Mouse (Mus musculus) cerebellum, adult 9-11 months (tissue): ENCODE data around the gene Carmil1.

Experiments
- DNase-seq: peaks from one replicate; pipeline ENCODE4 v3.0.0; 2022

The Carmil1 gene

DNA sequence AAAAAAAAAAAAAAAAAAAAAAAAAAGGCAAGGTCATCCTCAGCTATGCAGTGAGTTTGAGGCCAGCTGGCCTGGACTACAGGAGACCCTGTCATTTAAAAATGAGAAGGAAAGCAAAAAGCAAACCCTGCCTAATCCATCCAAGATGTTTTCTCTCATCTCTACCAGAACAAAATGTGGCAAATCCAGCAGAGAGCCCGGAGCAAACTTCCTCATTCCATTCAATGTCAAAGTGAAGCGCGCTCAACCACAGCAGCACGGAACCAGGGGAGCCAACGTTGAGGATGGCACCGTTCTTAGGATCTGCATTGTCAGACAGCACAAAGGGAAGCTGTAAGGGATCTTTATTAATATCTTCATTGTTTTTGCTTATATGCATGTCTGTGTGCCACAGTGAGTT lies 22.8 kb downstream of the Carmil1 start:
- no peak for DNase-seq

DNA sequence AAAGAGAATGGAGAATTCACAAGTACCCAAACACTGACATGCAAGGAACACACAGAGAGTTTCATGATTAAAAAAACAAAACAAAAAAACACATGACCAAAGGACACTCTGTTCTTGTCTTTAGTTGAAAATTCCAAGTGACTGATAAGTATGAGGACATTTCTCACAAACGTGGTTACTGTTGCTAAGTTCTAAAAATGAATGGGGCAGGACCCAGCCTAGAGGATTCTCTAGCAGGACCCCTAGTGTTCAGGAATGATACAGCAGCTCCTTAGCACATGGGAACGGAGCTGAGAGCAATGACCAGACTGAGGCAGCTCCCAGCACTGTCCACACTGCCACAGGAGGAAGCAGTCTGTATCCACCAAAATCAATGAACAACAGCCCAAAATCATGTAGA lies 26.6 kb downstream of the Carmil1 start:
- DNase-seq, result peak; percentile 44

GRCm38 (mm10) chr13:24253551-24253950 lies 27.0 kb downstream of the Carmil1 start:
- DNase-seq, result no peak

DNA sequence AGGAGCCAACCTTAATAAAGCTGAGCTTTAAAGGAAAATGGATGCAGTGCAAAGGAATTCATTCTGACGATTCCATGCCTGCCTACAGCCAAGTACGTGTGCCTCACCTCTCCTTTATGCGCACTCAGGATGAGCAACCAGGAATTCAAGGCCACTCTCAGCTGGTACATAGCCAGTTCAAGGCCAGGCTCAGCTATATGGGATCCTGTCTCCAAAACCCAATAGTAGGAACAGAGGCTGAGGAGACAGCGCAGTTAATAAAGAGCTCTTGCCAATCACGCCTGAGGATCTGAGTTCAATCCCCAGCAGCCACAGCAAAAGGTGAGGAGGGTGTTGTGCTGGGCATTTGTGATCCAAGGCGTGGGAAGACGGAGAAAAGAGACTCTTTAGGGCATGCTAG lies 29.4 kb downstream of the Carmil1 start:
- no peak for DNase-seq

DNA sequence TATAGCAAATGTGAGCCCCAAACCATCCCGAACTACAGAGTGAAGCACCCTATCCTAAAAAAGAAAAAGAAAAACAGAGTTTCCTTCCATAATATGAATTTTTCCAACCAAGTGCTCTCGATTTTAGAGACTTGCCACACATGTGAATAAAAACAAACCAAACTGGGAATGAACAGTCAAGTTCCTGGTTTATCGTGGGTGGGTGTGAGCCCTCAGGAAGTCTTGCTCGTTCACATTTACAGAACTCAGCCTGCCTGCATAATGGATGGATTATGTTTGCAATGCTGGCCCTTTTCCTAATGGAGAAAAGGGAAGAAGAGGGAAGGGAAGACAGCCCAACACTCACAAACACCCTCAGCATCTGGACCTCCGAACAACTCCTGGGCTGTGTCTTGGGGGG lies 32.7 kb downstream of the Carmil1 start:
- no peak for DNase-seq

DNA sequence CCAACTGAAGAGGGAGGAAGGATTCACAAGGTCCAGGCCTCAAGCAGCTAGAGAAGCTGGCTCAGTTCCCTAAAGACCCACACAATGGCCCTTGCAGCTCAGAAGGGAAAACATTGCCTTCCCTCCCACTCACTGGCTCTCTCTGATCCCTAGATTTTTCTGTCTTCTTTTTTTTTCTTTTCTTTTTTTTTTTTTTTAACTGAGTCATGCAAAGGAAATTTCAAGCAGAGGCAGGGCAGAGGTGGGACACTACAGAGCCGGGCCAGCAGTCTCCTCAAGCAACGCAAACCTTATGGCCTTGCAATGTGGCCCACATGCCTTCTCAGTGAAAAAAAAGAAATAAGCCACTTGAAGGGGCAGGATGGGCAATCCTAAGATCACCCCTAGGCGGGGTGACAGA lies 33.2 kb downstream of the Carmil1 start:
- DNase-seq, result no peak

DNA sequence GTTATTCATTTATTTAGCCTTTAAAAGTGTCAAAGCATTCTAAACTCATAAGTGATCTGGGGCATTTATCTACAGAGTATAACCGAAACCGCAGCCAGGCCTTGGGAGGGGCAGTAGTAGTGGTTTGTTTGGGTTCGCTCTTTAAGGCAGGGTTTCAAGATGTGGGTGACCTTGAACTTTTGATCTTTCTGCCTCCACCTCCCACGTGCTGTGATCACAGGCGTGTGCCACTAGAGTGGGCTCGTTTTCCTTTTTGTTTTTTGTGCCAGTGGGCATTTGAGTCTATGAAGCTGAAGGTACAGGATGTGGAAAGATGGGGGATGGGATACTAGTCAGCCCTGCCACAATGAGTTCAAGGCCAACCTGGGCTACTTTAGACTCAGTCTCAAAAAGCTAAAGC lies 34.3 kb downstream of the Carmil1 start:
- DNase-seq, result no peak

DNA sequence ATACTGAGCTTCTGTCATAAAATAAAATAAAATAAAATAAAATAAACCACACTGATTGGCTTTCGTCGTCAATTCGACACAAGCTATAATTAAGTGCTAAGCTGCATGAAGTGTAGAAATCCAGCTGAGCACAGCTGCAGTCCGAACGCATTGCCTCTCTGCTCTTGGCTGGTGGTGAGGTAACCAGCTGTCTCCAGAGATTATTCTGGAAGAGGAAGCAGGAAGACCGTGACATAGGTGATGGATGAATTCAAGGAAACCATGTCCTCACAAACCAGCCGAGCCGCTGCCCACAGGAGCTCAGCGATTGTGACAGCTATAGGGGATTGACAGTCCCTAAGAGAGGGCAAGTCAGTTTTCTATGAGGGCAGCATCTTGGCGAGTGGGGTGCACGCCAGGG lies 36.0 kb downstream of the Carmil1 start:
- DNase-seq, result no peak

GRCm38 (mm10) chr13:24243964-24244363 lies 36.6 kb downstream of the Carmil1 start:
- DNase-seq, result no peak

GRCm38 (mm10) chr13:24242429-24243106 lies 38.0 kb downstream of the Carmil1 start:
- no peak for DNase-seq

DNA sequence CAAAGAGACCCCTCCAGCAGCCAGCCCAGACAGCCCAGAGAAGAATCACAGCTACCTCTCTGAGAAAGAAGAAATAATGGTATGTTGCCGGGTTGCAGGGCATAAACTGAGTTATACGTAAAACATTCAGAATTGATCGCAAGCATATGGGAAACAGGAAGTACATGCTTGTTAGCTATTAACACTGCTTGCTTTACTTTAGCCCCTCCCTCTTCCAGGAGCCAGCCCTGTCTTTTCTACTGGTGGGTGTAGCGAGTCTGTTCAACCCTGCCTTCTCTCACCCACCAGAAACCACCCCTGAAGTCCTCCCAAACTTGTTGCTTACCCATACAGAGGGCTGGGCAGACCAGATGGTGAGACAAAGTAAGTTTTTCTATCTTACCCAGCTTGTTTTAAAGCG lies 39.4 kb downstream of the Carmil1 start:
- no peak for DNase-seq

GRCm38 (mm10) chr13:24240430-24240829 lies 40.2 kb downstream of the Carmil1 start:
- DNase-seq, result no peak

DNA sequence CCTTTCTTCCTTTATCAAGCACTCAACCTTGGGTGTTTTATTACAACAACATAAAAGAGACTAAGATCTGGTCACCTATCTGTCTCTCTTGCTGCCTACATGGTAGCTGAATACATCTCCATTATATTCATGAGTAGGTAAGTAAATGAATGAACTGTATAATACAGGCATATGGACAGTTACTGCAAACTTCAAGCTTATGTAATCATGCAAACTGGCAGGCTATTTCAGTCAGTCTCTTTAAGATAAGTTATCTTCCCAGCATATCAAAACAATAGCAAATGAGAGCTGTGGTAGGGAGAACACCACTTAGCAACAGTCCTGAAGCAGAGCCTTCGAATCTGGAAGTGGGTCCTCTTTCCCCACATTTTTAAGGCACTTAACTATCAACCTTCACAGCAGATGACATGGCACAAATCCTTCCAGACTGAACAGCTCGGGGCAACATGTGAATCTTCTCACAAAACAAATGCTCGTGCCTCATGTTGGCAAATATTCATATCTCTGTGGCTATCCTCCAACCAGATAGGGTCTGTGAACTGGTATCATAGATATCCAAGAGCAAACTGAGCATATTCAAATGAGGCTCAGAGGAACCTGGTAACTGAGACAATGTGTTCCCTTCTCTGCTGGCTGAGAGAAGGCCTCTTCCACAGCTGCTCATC lies 42.0 kb downstream of the Carmil1 start:
- DNase-seq, result no peak

GRCm38 (mm10) chr13:24236736-24237135 lies 43.9 kb downstream of the Carmil1 start:
- DNase-seq, result peak; percentile 55

DNA sequence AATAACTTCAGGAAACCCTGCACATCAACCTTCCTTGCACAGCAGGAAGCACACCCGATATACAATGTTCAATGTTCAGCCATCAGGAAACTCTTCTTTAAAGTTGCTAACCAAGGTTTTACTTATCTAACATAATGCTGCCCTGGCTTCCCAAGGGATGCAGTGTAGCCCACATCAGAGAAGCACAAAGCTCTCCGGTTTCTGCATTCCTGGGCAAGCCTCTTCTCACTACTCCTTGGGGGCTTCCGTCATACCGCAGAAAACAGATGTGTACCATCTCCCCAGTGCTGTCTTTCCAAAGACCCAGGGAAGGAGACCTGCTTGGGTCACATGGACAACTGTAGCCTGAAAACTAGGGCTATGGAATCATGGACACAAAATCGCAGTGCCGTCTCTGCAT lies 47.8 kb downstream of the Carmil1 start:
- no peak for DNase-seq

DNA sequence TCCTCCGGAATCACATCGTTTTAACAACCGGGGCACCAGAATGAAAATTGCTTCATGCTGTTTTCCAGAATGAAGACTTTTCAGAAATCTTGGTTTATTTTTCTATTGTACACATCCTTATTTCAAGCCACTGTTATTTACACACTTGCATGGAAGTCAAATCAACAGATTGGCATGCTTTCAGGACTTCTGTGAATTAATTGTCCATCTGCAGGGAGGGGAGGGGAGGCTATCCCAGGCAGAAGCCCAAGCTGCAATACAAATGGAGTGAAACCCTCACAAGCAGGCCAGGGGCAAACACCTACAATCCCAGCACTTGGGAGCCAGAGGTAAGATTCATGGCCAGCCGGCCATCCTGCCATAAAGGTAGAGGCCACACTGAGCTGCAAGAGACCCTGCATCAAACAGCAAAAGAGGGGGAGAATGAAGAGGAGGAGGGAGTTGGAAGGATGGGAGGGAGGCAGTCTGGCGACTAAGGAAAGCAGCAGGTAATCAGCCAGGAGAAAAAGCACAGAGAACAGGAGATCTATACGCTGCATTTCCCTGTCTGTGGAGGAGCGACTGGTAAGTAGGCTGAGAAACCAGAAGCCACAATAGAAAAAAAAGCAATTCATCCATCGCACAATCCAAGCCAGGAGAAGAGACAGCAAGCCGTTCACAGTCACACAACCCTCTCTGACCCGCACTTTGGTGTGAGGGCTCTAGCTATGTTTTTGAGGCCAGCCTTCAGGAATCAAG lies 48.7 kb downstream of the Carmil1 start:
- DNase-seq, result peak; percentile 28

DNA sequence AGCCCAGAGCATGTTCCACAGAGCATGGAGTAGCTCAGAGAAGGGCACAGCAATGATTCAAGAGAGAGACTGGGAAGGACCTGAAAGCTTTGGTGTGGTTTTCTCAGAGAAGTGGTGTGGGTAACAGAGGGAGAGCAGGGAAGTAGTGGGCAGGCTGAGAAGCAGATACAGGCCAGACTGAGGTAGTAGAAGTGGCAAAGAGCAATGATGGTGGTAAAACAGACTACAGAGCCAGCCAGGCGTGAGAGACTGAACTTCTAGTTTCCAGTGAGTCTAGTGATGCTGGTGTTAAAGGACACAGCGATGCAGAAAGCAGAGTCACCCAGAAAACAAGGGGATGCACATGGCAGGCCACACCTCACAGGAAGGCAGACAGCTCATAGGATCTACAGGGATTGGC lies 49.4 kb downstream of the Carmil1 start:
- DNase-seq, result no peak

DNA sequence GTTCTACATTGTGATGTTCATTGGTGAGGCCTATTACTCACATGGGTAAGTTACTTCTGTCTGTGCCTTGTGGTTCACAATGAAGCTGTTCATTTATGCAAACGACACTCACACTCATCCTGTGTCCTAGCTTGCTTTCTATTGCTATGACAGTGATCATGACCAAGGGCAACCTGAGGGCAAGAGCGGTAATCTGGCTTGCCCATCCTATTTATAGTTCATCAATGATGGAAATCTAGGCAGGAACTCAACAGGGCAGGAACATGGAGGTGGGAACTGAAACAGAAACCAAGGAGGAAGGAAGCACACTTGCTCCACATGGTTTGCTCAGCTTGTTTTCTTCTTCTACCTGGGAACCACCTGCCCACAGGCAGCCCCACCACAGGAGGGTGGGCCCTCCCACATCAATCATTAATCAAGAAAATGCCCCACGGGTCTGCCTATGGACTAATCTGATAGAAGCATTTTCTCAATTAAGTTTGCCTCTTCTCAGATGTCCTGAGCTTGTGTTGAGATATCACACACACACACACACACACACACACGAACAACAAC lies 50.0 kb downstream of the Carmil1 start:
- no peak for DNase-seq

- no peak for DNase-seq
These were observed 57.0 kb downstream of the Carmil1 start for GRCm38 (mm10) chr13:24223425-24224201.

DNA sequence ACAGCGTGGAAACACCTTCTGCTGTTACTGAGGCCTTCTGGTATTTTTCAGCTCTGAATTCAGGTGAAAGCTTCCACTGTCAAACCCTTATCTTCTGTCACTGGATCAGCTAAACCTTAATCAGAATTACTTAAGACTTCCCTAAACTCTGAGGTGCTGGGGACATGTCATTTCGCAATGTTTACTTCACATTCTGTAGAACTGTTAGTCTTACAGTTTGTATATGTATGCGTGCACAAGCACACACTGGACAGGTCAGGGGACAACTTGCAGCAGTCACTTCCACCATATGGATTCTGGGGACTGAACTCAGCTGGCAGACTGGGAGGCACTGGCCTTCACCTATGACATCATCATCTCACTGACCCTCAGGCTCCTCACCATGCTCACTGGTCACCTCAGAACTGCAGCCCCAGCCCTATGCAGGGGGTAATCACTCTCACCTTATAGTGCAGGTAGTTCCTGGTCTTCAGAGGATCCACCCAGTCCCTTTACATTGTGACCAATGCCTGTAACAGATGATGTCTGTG lies 60.1 kb downstream of the Carmil1 start:
- DNase-seq, result no peak

- DNase-seq, result no peak
These were observed 69.4 kb downstream of the Carmil1 start for GRCm38 (mm10) chr13:24211229-24211628.

- no peak for DNase-seq
These were observed 74.5 kb downstream of the Carmil1 start for GRCm38 (mm10) chr13:24206097-24206496.

DNA sequence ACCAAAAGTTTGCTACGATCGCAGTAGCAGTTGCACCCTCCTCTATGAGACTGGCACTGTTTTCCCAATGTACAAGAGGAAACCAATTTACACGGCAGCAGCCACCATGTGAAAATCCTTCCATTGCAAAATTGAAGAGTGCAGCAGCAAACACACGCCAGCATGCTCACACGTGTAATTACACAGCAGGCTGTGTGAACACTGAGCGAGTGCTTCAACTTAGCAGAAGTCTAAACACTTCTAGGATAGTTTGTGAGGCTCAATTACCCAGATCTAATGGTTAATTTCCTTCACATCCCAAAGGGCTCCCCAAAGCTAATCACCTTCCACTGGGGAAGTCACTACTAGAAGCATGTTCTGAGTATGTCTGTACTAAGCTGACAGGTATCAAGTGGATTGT lies 78.3 kb downstream of the Carmil1 start:
- DNase-seq, result no peak
